Mouse (Mus musculus) thymus, postnatal 25 days (tissue): ENCODE measurements at regions not wholly inside any gene's neighbourhood (a gene's known extent, or its start where the extent isn't known, plus 50 kb on each side); places are given as distances from the start of the nearest gene placed in this dataset.
A peak's percentile ranks its signal among the peaks of the same experiment; 100 is the strongest.

Experiments
- DNase-seq: peaks from one replicate; pipeline ENCODE4 v3.0.0; 2022

- no peak for DNase-seq
These were observed 80.0 kb upstream of the Ahr start for GRCm38 (mm10) chr12:35614885-35615284.

- DNase-seq = no peak
These were observed 72.8 kb upstream of the Ahr start for GRCm38 (mm10) chr12:35607652-35608051.

- DNase-seq = no peak
These were observed 68.9 kb upstream of the Ahr start for GRCm38 (mm10) chr12:35603742-35604141.

GRCm38 (mm10) chr12:35602589-35602988 lies 67.8 kb upstream of the Ahr start:
- DNase-seq = no peak

GRCm38 (mm10) chr12:35598298-35598697 lies 63.5 kb upstream of the Ahr start:
- peak; percentile 3 for DNase-seq

GRCm38 (mm10) chr12:35592866-35593265 lies 58.0 kb upstream of the Ahr start:
- DNase-seq = no peak
